Mouse (Mus musculus) right cerebral cortex, postnatal 36 days (tissue): ENCODE measurements around the gene Nfe2l1.
"Not testable (repeated sequence)": the region's sequence is repeated elsewhere in the genome, so short reads cannot be mapped to it uniquely, and the experiment has no call there.

Experiments used
- DNase-seq, 2 experiments: peaks; one replicate each; pipeline ENCODE4 v3.0.0; 2022; ENCODE audit warnings: low spot score in 2 of 2, mixed read lengths in 1 of 2

The Nfe2l1 gene

DNA sequence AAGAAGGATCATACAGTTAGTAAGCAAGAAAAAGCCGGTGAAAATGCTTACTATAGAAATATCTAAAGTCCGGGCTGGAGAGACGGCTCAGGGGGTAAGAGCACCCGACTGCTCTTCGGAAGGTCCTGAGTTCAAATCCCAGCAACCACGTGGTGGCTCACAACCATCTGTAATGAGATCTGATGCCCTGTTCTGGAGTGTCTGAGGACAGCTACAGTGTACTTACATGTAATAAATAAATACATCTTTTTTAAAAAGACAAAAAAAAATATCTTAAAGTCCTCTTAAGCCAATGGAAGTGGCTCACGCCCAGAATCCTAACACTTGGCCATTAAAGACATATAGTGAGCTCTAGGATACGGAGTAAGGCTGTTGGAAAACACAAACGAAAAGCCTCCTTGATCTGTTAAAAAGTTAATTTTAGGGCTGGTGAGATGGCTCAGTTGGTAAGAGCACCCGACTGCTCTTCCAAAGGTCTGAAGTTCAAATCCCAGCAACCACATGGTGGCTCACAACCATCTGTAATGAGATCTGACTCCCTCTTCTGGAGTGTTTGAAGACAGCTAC, 51.6 kb downstream of the Nfe2l1 start:
- DNase-seq, result not testable (repeated sequence)

DNA sequence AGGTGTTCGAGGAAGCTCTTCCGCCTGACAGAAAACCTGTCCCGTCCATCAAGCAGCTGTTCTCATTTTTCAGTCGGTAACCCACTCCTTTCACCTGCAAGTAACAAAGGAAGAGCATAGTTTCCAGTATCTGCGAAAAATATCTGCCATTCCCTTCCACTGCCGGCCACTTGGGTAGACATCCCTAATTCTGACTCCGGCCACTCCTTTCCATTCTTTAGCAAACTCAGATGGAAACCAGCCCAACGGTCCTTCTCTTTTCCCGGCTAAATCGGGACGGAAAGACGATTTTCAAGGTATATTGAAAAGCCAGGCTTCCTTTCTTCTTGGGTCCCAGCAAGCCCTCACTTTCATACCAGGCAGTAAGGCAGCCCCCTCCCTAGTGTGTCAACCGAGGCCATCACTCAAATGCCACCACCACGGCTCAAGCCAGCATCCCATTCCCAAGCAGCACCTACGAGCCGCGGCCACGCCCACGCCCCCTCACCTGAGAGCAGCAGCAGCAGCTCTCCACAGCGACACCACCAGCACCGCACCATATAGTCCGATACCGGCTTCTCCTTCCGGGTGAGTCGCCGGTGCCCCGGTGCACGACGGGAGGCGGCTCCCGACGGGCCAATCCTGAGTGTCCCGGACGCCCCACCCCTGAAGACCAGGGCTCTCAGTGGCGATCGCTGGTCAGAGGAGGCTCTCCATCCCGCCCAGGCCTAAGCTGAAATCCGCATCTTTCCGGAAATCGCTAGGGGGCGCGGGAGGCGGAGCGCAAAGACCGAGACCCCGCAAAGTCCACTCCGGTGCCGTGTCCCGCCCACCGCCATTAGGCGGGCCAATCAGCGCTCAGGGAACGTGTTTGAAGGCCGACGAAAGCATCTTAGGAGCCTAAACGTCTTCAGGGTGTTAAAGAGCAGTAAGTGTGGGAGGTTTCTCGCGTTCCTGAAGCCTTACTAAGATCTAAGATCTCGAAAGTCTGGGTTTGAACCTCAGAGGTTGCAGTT, 52.5 kb downstream of the Nfe2l1 start, which contains the start of gene Snx11:
Gene Snx11 (minus strand): TSS at position 592 of the 995 bp plus-strand sequence.
- peak; percentile 99 for DNase-seq

DNA sequence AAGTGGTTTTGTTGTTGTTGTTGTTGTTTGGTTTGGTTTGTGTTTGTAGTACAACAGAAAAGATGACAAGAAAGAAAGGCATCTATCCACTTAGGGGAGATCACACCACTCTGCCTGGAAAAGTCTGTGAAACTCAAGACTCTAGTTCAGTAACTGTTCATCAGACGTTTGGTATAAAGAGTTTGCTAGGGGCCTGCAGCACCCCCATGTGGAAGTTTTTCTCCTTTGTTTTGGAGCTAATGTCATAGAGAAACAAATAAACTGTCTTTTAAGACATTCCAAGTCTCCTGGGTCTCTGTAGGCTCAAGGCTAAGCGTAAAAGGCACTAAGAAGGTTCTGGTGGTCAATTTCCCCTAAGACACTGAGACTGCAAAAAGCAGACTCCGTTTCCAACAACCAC, 53.7 kb downstream of the Nfe2l1 start:
- DNase-seq, result no peak

DNA sequence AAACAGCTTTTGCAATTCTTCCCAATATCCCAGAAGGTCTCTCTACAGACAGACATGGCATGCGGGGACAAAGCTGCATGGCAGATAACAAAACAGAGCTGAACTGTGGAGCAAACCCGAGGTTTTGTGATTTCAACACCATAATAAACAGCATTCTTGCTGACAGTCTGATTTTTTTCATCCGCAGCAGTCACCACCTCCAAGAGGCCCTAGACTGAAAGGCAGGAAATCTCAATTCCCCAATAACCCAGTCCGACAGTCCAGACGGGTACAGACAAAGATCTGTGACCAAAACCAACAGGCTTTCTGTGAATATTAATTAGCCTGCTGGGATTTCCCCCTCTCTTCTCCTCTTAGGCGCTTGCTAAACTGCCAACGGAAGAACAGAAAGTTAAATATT, 54.1 kb downstream of the Nfe2l1 start:
- DNase-seq, result no peak

DNA sequence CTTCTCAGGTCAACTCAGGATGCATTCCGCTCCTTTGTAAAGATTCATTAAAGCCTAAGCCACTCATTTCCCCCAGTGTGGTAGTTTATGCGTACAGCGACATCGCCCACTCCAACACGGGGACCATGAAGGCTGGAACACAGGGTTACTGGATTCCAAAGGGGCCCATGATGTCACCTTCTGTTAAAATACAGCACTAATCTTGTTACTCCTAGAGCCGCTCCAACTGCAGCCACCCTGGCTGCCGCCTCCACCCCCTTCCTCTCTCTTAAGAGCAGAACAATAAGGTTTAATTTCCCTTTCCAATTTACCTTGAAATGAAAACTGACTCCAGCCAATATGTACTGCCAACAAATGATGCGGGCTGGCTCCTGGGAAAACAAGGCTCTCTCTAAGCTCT, 54.7 kb downstream of the Nfe2l1 start:
- no peak for DNase-seq

DNA sequence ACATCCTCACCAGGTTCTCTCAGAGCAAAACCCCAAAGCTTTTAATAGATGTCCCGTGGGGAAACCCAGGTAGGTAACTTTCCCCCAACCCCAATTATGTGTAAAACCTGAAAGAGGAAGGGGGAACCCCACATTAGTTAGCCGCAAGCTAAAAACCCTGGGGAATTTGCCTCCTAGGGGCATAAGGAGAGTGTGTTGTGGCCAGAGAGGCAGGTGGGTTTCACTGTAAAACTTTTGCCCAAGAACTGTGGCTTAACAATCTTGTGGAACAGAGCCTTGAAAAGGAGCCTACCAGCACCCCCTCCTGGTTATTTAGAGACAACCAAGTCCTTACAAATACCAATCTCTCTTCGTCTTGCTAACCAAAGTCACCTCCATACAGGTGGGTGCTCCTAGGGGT, 55.2 kb downstream of the Nfe2l1 start:
- DNase-seq, result no peak

DNA sequence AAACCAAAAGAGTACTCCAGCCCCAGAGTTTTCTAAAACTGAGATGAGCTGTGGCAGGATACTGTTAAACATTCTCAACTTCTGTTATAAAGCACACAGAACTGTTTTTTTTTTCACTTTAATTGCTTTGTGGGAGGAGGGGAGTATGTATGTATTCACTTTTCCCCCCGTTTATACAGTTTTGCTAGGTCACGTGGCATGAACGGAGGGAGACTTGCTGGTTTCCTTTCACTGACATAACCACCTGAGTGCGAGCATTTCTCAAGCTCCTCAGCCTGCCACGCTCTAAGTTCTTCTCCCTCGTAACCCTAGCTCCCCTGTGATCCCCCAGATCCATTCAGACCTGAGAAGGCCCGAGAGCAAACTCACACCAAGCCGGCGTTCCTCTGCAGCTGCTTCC, 57.4 kb downstream of the Nfe2l1 start:
- DNase-seq, result no peak

DNA sequence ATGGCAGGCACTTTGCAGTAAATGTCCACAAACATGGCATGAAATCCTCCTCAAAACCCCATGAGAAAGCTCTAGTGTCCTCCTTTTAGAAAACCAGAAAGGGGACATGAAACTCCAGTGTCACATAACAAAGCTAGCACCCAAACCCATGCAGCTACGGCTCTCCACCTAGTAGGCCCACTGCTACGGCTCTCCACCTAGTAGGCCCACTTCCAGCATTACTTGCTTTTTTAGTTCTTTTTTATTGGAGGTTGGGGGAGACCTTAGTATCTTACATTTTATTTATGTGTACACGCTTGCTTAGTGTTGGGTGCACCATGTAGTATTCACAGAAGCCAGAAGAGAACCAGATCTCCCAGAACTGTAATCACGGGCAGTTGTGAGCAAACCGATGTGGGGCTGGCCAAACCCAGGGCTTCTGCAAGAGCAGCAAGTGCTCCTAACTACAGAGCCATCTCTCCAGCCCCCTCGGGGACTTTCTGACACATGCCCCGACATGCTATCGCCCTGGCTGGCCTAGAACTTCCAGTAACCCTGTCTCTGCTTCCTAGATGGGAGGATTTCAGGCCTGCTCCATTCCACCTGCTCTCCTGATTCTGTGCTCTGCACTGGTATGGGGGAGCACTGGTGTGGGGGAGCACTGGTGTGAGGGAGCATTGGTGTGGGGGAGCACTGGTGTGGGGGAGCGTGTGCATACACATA, 58.3 kb downstream of the Nfe2l1 start:
- DNase-seq, result no peak

DNA sequence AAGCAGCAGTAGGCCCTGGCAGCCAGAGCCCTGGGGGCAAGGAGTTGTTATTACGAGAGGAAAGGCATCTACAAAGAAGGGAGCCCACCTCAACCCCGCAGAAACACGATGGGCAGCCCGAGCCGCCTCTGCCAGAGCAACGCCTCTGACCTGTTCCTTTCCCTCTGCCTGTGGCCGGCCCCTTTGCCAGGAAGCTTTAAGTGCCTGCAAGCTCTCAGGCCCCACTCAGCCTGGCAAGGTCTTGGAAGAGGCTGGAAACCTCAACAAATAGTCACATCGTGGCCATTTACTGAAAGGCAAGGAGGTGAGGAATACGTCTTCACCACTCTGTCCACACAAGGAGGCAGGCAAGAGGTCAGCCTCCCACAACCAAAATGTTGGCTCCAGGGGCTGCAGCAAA, 61.5 kb downstream of the Nfe2l1 start:
- DNase-seq, result no peak
